Mouse (Mus musculus) 3134 (cell line): ENCODE results near the gene Tead4.

Experiments
- DNase-seq: peaks from one replicate; pipeline ENCODE4 v3.0.0-alpha.2; 2011; ENCODE audit warnings: low spot score; ENCODE audit not compliant: insufficient read length; ENCODE audit errors: extremely low read depth

Gene Tead4

DNA sequence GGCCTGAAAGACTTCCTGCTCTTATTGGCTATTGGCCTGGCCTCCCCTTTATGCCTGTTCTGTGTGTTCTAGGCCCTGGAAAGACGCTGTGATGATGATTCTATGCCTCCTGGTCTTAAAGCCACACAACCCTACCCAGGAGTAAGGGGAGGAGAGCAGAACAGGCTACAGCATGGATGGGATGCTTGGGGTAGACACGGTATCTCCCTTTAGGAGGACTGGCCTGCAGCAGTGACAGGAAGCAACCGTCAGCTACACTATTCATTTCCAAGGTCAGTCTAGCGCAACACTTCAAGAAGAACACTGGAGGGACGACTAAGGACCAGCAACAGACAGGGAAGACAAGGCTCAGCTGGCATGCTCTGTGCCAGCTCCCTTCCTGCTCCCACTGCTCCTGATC, 119.4 kb downstream of the Tead4 start:
- no peak for DNase-seq

DNA sequence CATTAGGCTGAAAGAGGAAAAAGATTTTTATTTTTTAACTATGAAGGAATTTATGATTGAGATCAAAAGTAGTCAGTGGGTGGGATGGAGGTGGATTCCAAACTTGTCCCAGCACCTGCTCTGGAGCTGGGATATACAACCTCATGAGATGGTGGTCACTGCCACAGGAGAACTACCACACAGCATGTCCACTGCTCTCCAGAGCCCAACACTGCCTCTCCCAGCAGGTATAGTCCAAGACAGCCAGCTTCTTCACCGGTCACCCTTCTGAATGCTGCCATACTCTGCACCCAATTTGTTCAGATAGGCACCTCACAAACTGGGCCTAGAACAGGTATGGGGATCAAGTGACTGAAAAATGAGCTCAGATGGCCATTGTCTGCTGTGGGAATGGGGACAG, 121.0 kb downstream of the Tead4 start:
- DNase-seq, result no peak

DNA sequence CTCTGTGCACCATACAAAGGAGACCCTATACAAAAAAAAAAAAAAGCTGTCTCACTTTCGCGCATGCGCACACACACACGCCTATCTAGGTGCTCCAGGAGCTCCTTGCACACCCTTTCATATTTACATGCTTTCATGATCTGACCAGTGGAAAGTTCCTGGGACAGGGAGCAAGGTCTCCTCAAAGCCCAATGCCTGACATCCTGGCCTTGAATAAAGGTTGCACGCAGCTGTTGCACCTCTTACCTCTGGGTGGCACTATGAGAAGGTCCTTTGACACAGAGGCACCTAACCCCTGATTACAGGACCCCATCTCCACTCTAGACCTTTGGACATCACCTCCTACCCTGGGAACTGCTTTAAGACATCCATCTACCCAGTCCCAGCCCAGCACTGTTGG, 121.4 kb downstream of the Tead4 start:
- DNase-seq, result no peak

DNA sequence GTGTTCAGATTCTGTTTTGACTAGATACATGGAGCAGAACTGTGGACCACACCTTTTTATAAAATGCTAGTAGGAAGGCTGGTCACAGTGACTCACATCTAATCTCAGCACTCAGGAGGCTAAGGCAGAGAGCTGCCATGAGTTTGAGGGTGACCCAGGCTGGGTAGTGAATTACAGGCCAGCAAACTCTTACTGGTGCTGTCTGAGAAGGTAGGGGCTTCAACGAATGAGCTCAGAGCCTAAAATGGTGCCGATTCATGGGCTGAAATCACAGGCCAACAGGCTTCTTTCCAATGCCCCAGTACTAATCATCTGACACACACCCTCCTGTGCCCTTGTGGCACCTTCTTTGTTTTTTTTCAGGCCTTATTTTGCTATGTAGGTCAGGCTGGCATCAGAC, 121.9 kb downstream of the Tead4 start:
- DNase-seq, result no peak
